Mouse (Mus musculus): ENCODE measurements around the gene Pfdn6.

DNA sequence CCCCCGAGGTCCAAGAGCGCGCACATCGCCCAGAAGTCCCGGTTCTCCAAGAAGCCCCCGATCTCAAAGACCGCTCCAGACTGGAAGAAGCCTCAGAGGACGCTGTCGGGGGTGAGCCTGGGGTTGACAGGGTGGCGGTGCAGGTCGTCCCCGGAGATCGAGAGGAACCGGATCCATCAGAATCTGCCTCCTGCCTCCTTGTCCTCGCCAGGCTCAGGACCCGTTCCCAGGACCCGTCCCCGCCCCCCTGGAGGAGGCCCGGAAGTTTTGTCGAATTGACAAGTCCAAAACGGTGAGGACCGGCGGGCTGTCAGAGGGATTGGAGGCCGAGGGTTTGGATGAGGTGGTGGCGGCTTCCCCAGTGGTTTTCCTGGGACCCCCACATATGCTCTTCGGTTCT, 838 bp upstream of the Pfdn6 start:
- no peak for TF ChIP-seq CTCF (IDR thresholded peaks at IDR 0.05; ENCODE audit: control insufficient read depth, insufficient read depth, low read length)
- no peak for TF ChIP-seq POLR2A (IDR thresholded peaks at IDR 0.05; ENCODE audit: borderline replicate concordance, control insufficient read depth, low read depth, low read length)
